Mouse (Mus musculus) gonadal fat pad, adult 2 months (tissue): ENCODE results near the gene Gmeb2. TPM values are rescaled to one million over a fixed set of nuclear protein-coding genes. Genes with fewer than 3 reads are reported as not detected.

ENCODE experiments used
- DNase-seq: peaks from one replicate; pipeline ENCODE4 v3.0.0-alpha.2; 2012; ENCODE audit warnings: low read depth
- polyA plus RNA-seq: library from polyadenylated mRNA; depleted of rRNA; stranded (reverse); fragments of >200 nt; gene quantifications from 2 replicates; pipeline ENCODE4 v1.2.3, GENCODE M21; 2012; rRNA removed

Gene Gmeb2
- polyA plus RNA-seq, 1 experiment = 14.6 TPM

- DNase-seq = no peak
These were observed 59.5 kb downstream of the Gmeb2 start for GRCm38 (mm10) chr2:181228335-181228734.

DNA sequence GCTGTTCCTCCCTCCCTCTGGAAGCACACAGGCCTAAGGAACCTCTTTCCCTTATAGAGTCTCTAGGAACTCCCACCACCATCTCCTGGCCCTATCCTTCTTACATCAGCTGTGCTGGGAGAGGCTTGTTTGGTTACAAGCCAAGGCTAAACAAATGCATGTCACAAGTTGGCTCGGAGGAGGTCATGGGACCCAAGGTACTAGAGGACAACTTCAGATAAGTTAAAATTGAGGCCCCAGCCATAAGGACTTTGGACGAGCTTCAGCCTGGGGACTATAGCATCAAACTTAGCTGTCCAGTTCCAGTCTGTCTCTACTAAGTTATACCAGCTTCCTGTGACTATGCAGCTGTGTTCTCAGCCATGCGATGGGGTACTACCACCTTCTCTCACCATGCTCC lies 60.7 kb downstream of the Gmeb2 start:
- DNase-seq = no peak

DNA sequence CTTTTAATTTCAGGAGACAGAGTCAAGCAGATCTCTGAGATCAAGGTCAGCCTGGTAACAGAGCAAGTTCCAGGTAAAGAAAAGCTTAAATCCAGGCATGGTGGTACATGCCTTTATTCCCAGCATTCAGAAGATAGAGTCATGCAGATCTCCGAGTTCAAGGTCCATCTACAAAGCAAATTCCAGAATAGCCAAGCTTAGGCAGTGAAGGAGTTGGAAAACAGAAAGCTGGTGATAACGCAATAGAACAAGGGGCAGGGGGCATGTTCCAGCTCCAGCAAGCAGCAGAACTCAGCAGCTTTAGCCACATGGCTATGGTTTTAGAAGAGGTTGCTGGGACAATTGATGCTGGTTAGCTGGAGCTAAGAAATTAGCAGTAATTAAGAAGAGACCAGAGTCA lies 62.8 kb downstream of the Gmeb2 start:
- no peak for DNase-seq

DNA sequence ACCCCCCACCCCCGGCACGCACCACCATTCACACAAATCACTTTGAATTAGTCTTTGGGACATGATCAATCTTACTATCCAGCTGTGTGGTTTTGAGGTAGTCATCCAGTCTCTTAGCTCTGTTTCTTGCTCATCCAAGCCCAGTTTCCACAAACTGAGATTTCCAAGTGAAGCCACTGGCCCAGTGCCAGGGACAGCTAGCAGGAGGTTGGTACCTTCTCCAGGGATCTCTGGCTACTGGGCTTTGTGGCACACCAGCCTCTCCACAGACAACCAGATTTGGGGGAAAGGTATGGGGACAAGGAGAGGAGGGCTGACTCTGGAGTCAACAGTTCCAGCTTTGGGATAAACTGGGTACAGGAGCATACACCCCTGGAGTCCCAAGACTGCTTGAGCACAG lies 67.5 kb downstream of the Gmeb2 start:
- no peak for DNase-seq

DNA sequence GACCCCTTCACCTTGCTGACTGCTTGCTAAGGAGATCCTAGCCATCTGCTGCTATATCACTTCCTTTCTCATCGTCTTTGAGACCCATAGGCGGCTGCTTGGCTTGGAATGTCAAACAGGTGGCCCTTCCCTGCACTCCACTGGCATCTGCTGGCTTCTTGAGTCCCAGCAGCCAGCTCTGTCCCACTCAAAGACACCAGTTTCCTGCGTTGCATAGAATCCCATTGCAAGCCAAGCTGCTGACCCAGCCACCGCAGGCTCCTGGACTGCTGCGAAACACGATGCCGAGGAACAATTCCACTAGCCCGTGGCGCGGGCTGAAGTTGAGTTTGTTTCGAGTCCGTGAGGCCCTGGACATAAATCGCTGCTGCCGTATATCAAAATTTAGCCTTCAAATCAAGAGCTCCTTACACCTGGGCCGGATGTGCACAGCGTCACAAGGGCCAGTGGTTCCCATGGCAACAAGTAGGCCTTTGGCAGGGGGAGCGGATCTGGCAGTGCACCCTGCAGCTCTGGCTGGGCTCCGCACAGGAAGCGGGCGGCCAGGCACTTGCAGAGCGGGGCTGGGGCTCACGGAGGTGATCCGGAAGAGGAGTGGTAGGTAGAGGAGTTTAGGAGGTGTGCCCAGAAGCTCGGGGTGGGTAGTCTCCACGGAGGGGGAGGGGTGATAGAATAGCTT lies 68.2 kb downstream of the Gmeb2 start, which contains the start of gene Fndc11:
TSS of gene Fndc11 (plus strand) at position 476 of the 679 bp plus-strand sequence.
- DNase-seq = no peak

DNA sequence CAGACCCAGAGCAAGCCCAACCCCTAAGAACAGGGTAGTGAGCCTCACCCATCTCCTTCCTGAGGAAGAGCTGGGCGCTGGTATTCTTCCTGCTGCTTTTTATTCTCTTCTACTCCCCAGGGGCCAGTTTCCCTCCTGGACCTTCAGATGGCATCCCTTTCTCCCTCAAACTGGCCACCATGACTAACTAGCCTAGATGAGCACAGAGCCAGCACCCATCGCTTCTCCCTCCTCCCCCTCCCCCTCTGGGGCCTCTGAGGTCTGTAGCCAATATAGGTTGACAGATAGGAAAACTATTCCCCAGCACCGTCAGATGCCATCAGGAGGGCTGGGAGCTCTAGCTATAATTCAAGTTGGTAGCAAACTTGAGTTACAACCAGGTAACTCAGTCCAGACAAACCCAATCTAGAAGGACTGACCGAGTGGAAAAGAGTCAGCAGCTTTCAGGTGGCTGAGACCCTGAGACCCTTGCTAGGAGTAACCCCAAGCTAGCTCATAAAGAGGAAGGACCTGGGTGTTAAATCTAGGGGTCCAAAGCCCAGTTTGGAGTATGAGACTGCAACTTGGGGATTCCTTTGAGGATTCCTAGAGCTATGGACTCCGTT lies 68.9 kb downstream of the Gmeb2 start:
- no peak for DNase-seq

GRCm38 (mm10) chr2:181216037-181216436 lies 71.8 kb downstream of the Gmeb2 start:
- DNase-seq = no peak

DNA sequence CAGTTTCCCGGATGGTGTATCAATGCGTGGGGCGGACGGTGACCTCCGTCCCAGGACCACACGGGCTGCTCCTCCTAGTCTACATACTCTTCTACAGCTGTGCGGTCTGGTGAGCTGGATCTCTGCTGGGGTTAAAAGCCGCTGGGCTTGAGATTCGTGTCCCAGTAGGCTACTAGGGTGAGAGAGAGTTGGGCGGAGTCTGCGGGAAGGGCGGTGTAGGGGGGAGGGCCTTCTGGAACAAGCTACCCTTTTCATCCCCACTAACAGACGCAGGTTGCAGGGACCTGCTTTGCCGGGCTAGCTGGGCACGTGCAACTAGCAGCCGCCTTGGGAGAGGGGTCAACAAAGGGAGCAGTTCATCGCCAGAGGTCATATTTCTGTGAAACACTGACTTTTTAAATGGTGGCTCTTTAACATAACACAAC lies 74.8 kb downstream of the Gmeb2 start, which contains the start of gene Srms:
TSS of gene Srms (minus strand) at position 165 of the 425 bp plus-strand sequence.
- DNase-seq = no peak

DNA sequence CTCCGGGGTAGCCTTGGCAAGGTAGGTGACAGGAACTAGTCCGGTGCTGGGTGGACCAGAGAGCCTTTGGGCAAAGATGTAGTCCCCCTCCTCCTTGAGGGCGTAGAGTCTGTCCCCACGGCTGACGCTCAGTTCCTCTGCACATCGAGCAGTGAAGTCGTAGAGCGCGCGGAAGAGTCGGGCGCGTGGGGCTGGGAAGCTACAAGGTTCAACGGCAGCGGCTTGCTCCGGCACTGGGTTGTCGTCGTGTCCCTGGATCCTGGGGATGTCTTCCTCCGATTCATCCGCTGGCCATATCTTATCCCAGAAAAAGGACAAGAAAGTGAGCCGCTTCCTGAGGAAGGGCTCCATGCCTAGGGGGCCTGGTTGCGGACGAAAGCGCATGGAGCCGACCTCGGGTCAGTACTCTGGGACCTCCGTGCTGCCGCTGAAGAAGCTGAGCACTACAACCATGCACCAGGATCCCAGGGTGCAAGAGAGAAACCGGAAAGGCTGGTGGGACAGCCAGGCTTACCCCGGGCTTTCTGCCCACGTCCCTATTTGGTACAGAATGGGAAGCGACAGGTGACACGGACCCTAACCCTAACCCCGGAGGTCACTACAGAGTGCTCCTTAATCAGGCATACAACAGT lies 75.3 kb downstream of the Gmeb2 start:
- DNase-seq = no peak

DNA sequence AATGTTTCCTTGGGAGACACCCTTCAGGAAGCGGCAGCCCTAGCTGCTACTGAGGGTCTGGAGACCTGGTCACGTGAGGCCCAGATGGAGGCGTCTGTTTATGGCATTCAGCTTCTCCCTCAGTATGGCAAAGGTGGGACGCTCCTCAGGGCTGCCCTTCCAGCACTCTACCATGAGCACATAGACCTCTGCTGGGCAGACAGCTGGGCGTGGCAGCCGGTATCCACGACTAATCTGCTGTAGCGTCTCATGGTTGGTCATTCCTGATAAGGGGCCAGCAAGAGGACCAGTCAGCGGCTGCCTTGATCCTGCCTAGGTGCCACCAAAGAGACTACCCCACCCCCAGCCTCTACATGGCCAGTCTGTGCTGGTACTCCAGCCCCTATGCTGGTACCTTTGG lies 81.7 kb downstream of the Gmeb2 start:
- no peak for DNase-seq

DNA sequence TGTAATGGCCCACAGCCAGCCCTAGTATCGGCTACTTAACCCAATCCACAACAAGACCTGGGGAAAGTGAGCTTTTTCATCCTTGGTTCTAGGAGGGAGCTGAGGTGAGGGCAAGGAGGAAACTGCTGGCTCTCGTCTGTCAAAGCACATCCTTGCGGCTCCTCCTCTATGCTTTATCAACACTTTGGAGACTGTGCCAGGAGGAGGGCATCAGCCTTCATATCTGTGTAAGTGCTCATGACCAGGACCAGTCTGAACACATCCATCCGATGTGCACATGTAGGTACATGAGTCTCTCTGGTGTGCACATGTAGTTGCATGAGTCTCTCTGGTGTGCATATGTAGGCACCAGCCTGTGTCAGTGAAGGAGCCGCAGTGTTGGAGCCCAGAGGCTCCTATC lies 82.2 kb downstream of the Gmeb2 start:
- DNase-seq = no peak

DNA sequence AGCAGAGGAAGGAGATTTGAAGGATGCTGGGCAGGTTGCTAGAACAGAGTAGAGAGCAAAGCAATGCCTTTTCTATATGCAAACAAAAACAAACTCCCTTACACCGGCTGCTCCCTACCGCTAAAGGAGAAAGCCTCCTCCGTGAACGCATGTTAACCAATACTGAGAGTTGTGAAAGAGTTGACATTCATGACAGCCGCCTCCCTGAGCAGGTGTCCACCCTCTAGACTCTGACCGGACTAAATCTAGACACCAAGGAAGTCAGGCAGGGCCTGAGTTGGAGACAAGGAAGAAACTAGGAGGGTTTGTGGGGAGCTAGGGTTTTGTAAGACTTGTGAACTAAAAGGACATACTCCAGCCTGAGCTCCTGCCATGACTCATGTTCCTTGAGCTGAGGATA lies 84.9 kb downstream of the Gmeb2 start:
- no peak for DNase-seq

GRCm38 (mm10) chr2:181202422-181202821 lies 85.4 kb downstream of the Gmeb2 start, which contains the start of gene Ptk6:
TSS of gene Ptk6 (minus strand) at chr2:181202789.
- no peak for DNase-seq

- DNase-seq = no peak
These were observed 86.2 kb downstream of the Gmeb2 start for GRCm38 (mm10) chr2:181201606-181202005.

Other genes with a start within 250 kb of the Gmeb2 start
- 0.07 and 0.15 TPM in 2 replicates for gene Chrna4, start 244.5 kb downstream of the Gmeb2 start, polyA plus RNA-seq
- gene Kcnq2, start 152.7 kb downstream of the Gmeb2 start, polyA plus RNA-seq = 0.07 and 0.13 TPM in 2 replicates
- 0.78 TPM in 1 of 2 replicates, not detected in the other for gene Eef1a2, start 131.0 kb downstream of the Gmeb2 start, polyA plus RNA-seq
- gene Ppdpf, start 100.8 kb downstream of the Gmeb2 start, polyA plus RNA-seq = 96.9 and 106 TPM in 2 replicates
- gene Ptk6, start 85.2 kb downstream of the Gmeb2 start, polyA plus RNA-seq = 0.05 and 0.10 TPM in 2 replicates
- gene Srms, start 74.8 kb downstream of the Gmeb2 start, polyA plus RNA-seq = 0.81 and 1.2 TPM in 2 replicates
- 1.8 and 2.7 TPM in 2 replicates for gene Fndc11, start 68.0 kb downstream of the Gmeb2 start, polyA plus RNA-seq
- gene Helz2, start 46.0 kb downstream of the Gmeb2 start, polyA plus RNA-seq = 12.1 and 15.8 TPM in 2 replicates
- gene Stmn3, start 26.5 kb upstream of the Gmeb2 start, polyA plus RNA-seq = 0.12 and 0.14 TPM in 2 replicates
- 43.5 and 57.6 TPM in 2 replicates for gene Rtel1, start 31.7 kb upstream of the Gmeb2 start, polyA plus RNA-seq
- gene Zgpat, start 76.9 kb upstream of the Gmeb2 start, polyA plus RNA-seq = 35.0 and 35.7 TPM in 2 replicates
- 33.4 and 37.9 TPM in 2 replicates for gene Arfrp1, start 77.4 kb upstream of the Gmeb2 start, polyA plus RNA-seq
- 38.2 and 50.2 TPM in 2 replicates for gene Lime1, start 92.0 kb upstream of the Gmeb2 start, polyA plus RNA-seq
- 9.3 and 9.9 TPM in 2 replicates for gene Zbtb46, start 171.4 kb upstream of the Gmeb2 start, polyA plus RNA-seq
- 0.67 and 0.73 TPM in 2 replicates for gene Abhd16b, start 205.2 kb upstream of the Gmeb2 start, polyA plus RNA-seq
- gene Tpd52l2, start 209.1 kb upstream of the Gmeb2 start, polyA plus RNA-seq = 49.7 and 55.1 TPM in 2 replicates
- 74.5 and 95.2 TPM in 2 replicates for gene Dnajc5, start 232.4 kb upstream of the Gmeb2 start, polyA plus RNA-seq